Mouse (Mus musculus) left cerebral cortex, postnatal 25 days (tissue): Measurements from ENCODE around the gene Tsks. TPM values are rescaled to one million over a fixed set of nuclear protein-coding genes. Genes with fewer than 3 reads are reported as not detected.

Experiments used
- DNase-seq, 2 experiments: peaks; one replicate each; pipeline ENCODE4 v3.0.0; 2022; ENCODE audit warnings: low spot score in 2 of 2, mixed read lengths in 1 of 2
- intact Hi-C: fragments of 180-260 bp; cut with DNase I; formaldehyde crosslinking; loops from one replicate; pipeline ENCODE4 v1.15.1; 2025
- total RNA-seq, 2 experiments: library from RNA; stranded (reverse); gene quantifications; 2 replicates each; pipeline ENCODE4 v1.2.3; 2021

Tsks gene
- total RNA-seq, 2 experiments from 2014 or later: 1.6 to 3.6 TPM

- DNase-seq: peak; percentile 100
- intact Hi-C loops: no loop called here
These were observed 13.5 kb upstream of the Tsks start, which contains the start of gene Ap2a1 for GRCm38 (mm10) chr7:44929204-44930151. Gene Ap2a1, minus strand, starts transcription at chr7:44929496.

- intact Hi-C loops: no loop called here
- no peak for DNase-seq
These were observed 4.3 kb upstream of the Tsks start for GRCm38 (mm10) chr7:44938680-44939079.

- DNase-seq: peak in 1 of 2 experiments; percentile 74
- intact Hi-C loops: no loop called here
These were observed 6.9 kb downstream of the Tsks start for GRCm38 (mm10) chr7:44949922-44950321.

GRCm38 (mm10) chr7:44951960-44952359 lies 9.0 kb downstream of the Tsks start:
- DNase-seq: no peak
- intact Hi-C loops: no loop called here

- intact Hi-C loops: no loop called here
- peak; percentile 80 to 88 for DNase-seq
These were observed 9.8 kb downstream of the Tsks start for GRCm38 (mm10) chr7:44952611-44953306.

GRCm38 (mm10) chr7:44953561-44953960 lies 10.6 kb downstream of the Tsks start:
- intact Hi-C loops: no loop called here
- no peak for DNase-seq

GRCm38 (mm10) chr7:44954091-44954885 lies 11.3 kb downstream of the Tsks start:
- intact Hi-C loops: no loop called here
- DNase-seq: peak in 1 of 2 experiments; percentile 33

GRCm38 (mm10) chr7:44955628-44956027 lies 12.6 kb downstream of the Tsks start:
- intact Hi-C loops: loop anchor here (5.0 kb wide), 1 partner anchor 38 kb away; no protein-coding TSS in a partner anchor
- DNase-seq: no peak

GRCm38 (mm10) chr7:44956266-44956665 lies 13.3 kb downstream of the Tsks start:
- DNase-seq: no peak
- intact Hi-C loops: loop anchor here (5.0 kb wide), 1 partner anchor 39 kb away; no protein-coding TSS in a partner anchor

GRCm38 (mm10) chr7:44957183-44957835 lies 14.3 kb downstream of the Tsks start:
- intact Hi-C loops: loop anchor here (5.0 kb wide), 1 partner anchor 40 kb away; no protein-coding TSS in a partner anchor
- DNase-seq: no peak

- intact Hi-C loops: loop anchor here (5.0 kb wide), 1 partner anchor 41 kb away; no protein-coding TSS in a partner anchor
- DNase-seq: peak in 1 of 2 experiments; percentile 68
These were observed 15.2 kb downstream of the Tsks start for GRCm38 (mm10) chr7:44958208-44958607.

GRCm38 (mm10) chr7:44959281-44959680 lies 16.3 kb downstream of the Tsks start:
- intact Hi-C loops: loop anchor here (5.0 kb wide), 1 partner anchor 42 kb away; no protein-coding TSS in a partner anchor
- DNase-seq: no peak

GRCm38 (mm10) chr7:44959874-44960511 lies 17.0 kb downstream of the Tsks start:
- intact Hi-C loops: loop anchor here (5.0 kb wide), 1 partner anchor 43 kb away; no protein-coding TSS in a partner anchor
- no peak for DNase-seq

- intact Hi-C loops: no loop called here
- no peak for DNase-seq
These were observed 17.5 kb downstream of the Tsks start for GRCm38 (mm10) chr7:44960512-44960910.

- no peak for DNase-seq
- intact Hi-C loops: no loop called here
These were observed 19.3 kb downstream of the Tsks start for GRCm38 (mm10) chr7:44962337-44962736.

- intact Hi-C loops: no loop called here
- DNase-seq: no peak
These were observed 19.8 kb downstream of the Tsks start for GRCm38 (mm10) chr7:44962831-44963230.

- no peak for DNase-seq
These were observed 22.0 kb downstream of the Tsks start for GRCm38 (mm10) chr7:44964990-44965389.

GRCm38 (mm10) chr7:44965975-44966374 lies 23.0 kb downstream of the Tsks start:
- no peak for DNase-seq
- intact Hi-C loops: no loop called here

More at GRCm38 (mm10) chr7:44964990-44965389, 22.0 kb downstream of the Tsks start:
- intact Hi-C loops: no loop called here
